Mouse (Mus musculus): ENCODE data around the gene Lin54. TPM values are rescaled to one million over a fixed set of nuclear protein-coding genes. Genes with fewer than 3 reads are reported as not detected.

The Lin54 gene
- polyA plus RNA-seq, 1 experiment = 6.4 TPM

DNA sequence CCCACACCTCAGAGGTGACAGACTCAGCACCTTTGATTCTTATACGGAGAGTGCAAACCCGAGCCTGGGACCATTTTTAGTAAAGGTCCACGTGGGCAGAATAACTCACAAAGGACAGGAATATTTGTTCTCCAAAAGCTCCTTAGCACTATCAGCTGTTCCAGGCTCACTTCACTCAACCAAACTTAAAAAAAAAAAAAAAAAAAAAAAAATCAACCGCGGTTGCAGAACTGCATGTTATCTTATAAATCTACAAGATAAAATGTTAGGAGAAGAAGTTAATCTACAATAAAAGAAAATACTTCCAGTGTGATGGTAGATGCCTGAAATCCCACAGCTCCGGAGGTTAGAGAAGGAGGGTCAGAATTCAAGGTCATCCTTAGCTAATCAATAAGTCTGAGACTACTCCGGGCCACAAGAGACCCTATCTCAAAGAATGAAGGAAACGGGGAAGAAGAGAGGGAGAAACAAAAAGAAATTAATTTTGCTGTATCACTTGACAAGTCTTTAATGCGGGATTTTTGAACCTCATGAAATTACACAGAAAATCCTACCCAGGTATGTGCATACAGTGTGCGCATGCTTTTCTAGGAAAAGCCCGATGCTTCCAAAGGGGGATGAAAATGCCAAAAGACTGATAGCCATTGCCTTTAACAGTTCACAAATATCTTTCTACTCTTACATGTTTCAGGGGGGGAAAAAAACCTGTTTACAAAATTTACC is 85.8 kb downstream of the Lin54 start:
- H3K27me3 ChIP-seq (replicated peaks; ENCODE audit: control insufficient read depth, insufficient read depth, low read length) = no peaks in the 10 kb centered on the region
- no peak for DNase-seq
- no peaks in the 10 kb centered on the region for H3K36me3 ChIP-seq (ENCODE audit: control insufficient read depth, insufficient read depth, low read length)
- WGBS = 13% methylated on average over 11 of the region's 11 CpGs
- TF ChIP-seq CTCF (conservative IDR thresholded peaks at IDR 0.05; ENCODE audit: insufficient read depth, insufficient read length, low read depth, low read length) (no peak), POLR2A (IDR thresholded peaks at IDR 0.05; ENCODE audit: low read depth, low read length) (no peak)
- peak overlapping the region; percentile 7 for H3K4me3 ChIP-seq (ENCODE audit: insufficient read depth, low read depth, low read length)
- peak overlapping the region; percentile 49 for H3K27ac ChIP-seq (ENCODE audit: insufficient read depth, low read depth, low read length)
- peaks cover 28% of the 10 kb centered on the region; the same call in 1 of the 2 replicates for H3K4me1 ChIP-seq (ENCODE audit: control insufficient read depth, insufficient read depth, low read length)

DNA sequence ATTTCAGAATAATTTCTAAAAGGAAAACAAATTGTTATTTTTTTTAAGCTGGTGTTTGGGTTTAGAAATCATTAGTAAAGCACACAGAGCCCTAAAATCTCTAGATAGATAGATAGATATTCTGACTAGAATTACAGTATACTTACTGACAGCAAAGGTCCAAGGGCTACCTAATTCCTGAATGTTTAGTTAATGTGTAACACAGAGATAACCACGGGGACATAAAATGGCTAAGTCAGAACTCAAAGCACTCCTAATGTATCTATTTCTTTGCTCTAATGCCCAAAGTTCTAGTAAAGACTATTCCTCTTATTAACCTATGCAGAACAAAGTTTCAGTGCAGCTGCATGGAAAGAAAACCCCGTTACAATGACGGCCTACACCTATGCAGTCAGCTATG is 87.6 kb downstream of the Lin54 start:
- Histone ChIP-seq H3K36me3 (ENCODE audit: control insufficient read depth, insufficient read depth, low read length) (no peaks in the 10 kb centered on the region), H3K27ac (ENCODE audit: insufficient read depth, low read depth, low read length) (peak overlapping the region; percentile 70; the same call in 1 of the 2 replicates), H3K4me1 (ENCODE audit: control insufficient read depth, insufficient read depth, low read length) (peaks cover 24% of the 10 kb centered on the region; the same call in 1 of the 2 replicates), H3K27me3 (replicated peaks; ENCODE audit: control insufficient read depth, insufficient read depth, low read length) (no peaks in the 10 kb centered on the region), H3K4me3 (ENCODE audit: insufficient read depth, low read depth, low read length) (no peak overlapping the region)
- no peak for TF ChIP-seq CTCF (conservative IDR thresholded peaks at IDR 0.05; ENCODE audit: insufficient read depth, insufficient read length, low read depth, low read length)
- DNase-seq = peak; percentile 76
- 30% methylated on average over 3 of the region's 3 CpGs for WGBS

DNA sequence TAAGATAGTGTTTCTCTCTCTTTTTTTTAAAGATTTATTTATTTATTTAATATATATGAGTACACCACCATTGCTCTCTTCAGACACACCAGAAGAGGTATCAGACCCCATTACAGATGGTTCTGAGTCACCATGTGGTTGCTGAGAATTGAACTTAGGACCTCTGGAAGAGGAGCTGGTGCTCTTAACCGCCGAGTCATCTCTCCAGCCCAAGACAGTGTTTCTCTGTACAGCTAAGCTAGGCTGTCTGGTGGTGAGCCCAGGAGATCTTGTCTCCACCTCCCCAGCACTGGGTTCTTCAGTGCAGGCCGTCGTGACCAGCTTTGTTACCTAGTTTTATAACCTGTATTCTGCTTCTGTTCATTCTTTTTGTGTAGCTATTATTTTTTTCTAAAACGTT is 90.2 kb downstream of the Lin54 start:
- H3K27me3 ChIP-seq (replicated peaks; ENCODE audit: control insufficient read depth, insufficient read depth, low read length) = no peaks in the 10 kb centered on the region
- H3K4me3 ChIP-seq (ENCODE audit: insufficient read depth, low read depth, low read length) = no peak overlapping the region
- 63% methylated on average over 5 of the region's 5 CpGs for WGBS
- peaks cover 4% of the 10 kb centered on the region for H3K36me3 ChIP-seq (ENCODE audit: control insufficient read depth, insufficient read depth, low read length)
- TF ChIP-seq POLR2A (IDR thresholded peaks at IDR 0.05; ENCODE audit: low read depth, low read length) (no peak), CTCF (conservative IDR thresholded peaks at IDR 0.05; ENCODE audit: insufficient read depth, insufficient read length, low read depth, low read length) (no peak)
- H3K27ac ChIP-seq (ENCODE audit: insufficient read depth, low read depth, low read length) = no peak overlapping the region
- no peak for DNase-seq
- H3K4me1 ChIP-seq (ENCODE audit: control insufficient read depth, insufficient read depth, low read length) = peaks cover 21% of the 10 kb centered on the region; the same call in 1 of the 2 replicates

DNA sequence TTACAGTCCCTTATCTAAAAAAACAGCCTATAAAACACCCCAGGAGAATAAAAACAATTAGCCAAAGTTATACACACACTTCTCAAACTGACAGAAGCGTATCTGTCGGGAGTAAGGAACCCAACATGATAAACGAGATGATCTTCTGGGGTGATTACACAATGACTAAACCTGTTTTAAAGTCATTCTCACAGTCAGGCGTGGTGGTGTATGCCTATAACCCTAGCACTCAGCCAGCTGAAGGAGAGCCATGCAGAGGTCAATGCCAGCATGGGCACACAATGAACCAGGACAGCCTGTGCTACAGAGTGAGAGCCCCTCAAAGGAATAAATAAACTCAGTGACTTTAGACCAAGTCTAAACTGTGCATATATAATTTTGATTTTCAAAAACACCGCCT is 92.0 kb downstream of the Lin54 start:
- Histone ChIP-seq H3K4me3 (ENCODE audit: insufficient read depth, low read depth, low read length) (no peak overlapping the region), H3K27ac (ENCODE audit: insufficient read depth, low read depth, low read length) (no peak overlapping the region), H3K27me3 (replicated peaks; ENCODE audit: control insufficient read depth, insufficient read depth, low read length) (no peaks in the 10 kb centered on the region), H3K36me3 (ENCODE audit: control insufficient read depth, insufficient read depth, low read length) (peaks cover 4% of the 10 kb centered on the region), H3K4me1 (ENCODE audit: control insufficient read depth, insufficient read depth, low read length) (peaks cover 17% of the 10 kb centered on the region; the same call in 1 of the 2 replicates)
- WGBS = 73% methylated on average over 5 of the region's 5 CpGs
- TF ChIP-seq CTCF (conservative IDR thresholded peaks at IDR 0.05; ENCODE audit: insufficient read depth, insufficient read length, low read depth, low read length) (no peak), POLR2A (IDR thresholded peaks at IDR 0.05; ENCODE audit: low read depth, low read length) (no peak)
- DNase-seq = no peak

DNA sequence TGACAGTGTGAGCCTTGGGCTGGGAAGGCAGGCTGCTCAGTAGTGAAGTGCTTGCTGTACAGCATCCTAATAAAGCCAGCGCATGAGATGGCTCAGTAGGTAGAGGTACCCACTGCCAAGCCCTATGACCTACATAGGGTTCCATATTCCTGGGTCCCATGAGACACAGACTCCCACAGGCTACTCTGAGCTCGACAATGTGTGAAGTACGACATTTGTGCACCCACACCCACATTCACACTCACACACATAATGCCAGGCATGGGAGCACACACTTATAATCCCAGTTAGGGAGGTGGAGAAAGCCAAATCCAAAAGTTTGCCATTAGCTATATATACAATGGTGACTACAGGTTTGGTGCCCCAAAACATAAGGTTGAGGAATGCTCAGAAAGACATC is 103.7 kb downstream of the Lin54 start:
- no peak overlapping the region for H3K4me3 ChIP-seq (ENCODE audit: insufficient read depth, low read depth, low read length)
- TF ChIP-seq POLR2A (IDR thresholded peaks at IDR 0.05; ENCODE audit: low read depth, low read length) (no peak), CTCF (conservative IDR thresholded peaks at IDR 0.05; ENCODE audit: insufficient read depth, insufficient read length, low read depth, low read length) (no peak)
- peaks cover 10% of the 10 kb centered on the region for H3K36me3 ChIP-seq (ENCODE audit: control insufficient read depth, insufficient read depth, low read length)
- no peak for DNase-seq
- 95% methylated on average over 3 of the region's 3 CpGs for WGBS
- no peaks in the 10 kb centered on the region for H3K27me3 ChIP-seq (replicated peaks; ENCODE audit: control insufficient read depth, insufficient read depth, low read length)
- no peaks in the 10 kb centered on the region for H3K4me1 ChIP-seq (ENCODE audit: control insufficient read depth, insufficient read depth, low read length)
- no peak overlapping the region for H3K27ac ChIP-seq (ENCODE audit: insufficient read depth, low read depth, low read length)

DNA sequence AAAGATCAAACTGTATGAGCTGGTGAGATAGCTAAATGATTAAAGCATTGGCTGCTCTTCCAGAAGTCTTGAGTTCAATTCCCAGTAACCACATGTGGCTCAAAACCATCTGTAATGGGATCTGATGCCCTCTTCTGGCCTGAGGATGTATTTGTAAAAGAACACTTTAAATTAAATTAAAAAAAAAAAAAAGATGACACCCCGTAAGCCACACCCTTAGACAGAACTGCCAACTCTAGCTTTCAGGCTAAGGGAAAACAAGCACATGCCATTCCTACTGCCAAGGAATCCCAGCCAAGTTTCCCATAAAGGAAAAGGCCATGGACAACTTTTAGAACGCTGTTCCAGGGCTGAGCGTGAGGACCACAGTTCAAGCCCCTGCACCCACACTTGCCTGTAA is 106.8 kb downstream of the Lin54 start:
- no peak for DNase-seq
- Histone ChIP-seq H3K4me1 (ENCODE audit: control insufficient read depth, insufficient read depth, low read length) (no peaks in the 10 kb centered on the region), H3K36me3 (ENCODE audit: control insufficient read depth, insufficient read depth, low read length) (peaks cover 10% of the 10 kb centered on the region), H3K27me3 (replicated peaks; ENCODE audit: control insufficient read depth, insufficient read depth, low read length) (no peaks in the 10 kb centered on the region), H3K4me3 (ENCODE audit: insufficient read depth, low read depth, low read length) (no peak overlapping the region), H3K27ac (ENCODE audit: insufficient read depth, low read depth, low read length) (no peak overlapping the region)
- TF ChIP-seq POLR2A (IDR thresholded peaks at IDR 0.05; ENCODE audit: low read depth, low read length) (no peak), CTCF (conservative IDR thresholded peaks at IDR 0.05; ENCODE audit: insufficient read depth, insufficient read length, low read depth, low read length) (no peak)
- 57% methylated on average over 3 of the region's 3 CpGs for WGBS

DNA sequence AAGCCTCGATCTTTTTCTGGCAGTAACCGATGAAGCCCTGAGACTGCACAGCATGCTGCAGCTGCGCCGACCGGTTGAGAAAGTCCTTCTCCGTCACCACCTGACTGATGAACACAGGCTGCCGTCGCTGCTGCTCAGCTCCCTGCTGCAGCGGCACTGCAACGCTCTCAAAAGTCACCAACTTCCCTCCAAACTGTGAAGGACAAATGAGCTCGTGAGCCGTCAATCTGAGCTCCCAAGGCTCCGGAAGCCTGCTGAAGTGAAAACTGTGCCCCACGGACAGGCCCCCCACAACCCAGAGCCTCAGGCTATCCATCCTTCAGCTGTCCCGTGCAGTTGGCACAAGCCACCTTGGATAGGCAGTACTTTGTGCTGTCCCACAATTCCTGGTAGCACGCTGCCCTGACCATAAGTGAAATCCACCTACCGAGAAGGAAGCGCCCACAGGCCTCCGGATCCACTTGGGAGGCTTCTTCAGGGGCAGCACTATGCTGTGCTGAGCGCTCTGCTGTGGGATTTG is 107.9 kb downstream of the Lin54 start:
- H3K4me1 ChIP-seq (ENCODE audit: control insufficient read depth, insufficient read depth, low read length) = no peaks in the 10 kb centered on the region
- H3K36me3 ChIP-seq (ENCODE audit: control insufficient read depth, insufficient read depth, low read length) = peaks cover 12% of the 10 kb centered on the region
- no peaks in the 10 kb centered on the region for H3K27me3 ChIP-seq (replicated peaks; ENCODE audit: control insufficient read depth, insufficient read depth, low read length)
- H3K4me3 ChIP-seq (ENCODE audit: insufficient read depth, low read depth, low read length) = no peak overlapping the region
- WGBS = 93% methylated on average over 20 of the region's 20 CpGs
- TF ChIP-seq CTCF (conservative IDR thresholded peaks at IDR 0.05; ENCODE audit: insufficient read depth, insufficient read length, low read depth, low read length) (no peak), POLR2A (IDR thresholded peaks at IDR 0.05; ENCODE audit: low read depth, low read length) (no peak)
- DNase-seq = no peak
- no peak overlapping the region for H3K27ac ChIP-seq (ENCODE audit: insufficient read depth, low read depth, low read length)

Other genes with a start within 250 kb of the Lin54 start
- gene Sec31a, start 84.4 kb downstream of the Lin54 start, polyA plus RNA-seq (2012; rRNA removed) = 244 and 248 TPM in 2 replicates
- gene Cops4, start 17.7 kb upstream of the Lin54 start, polyA plus RNA-seq (2012; rRNA removed) = 25.4 and 29.8 TPM in 2 replicates
- gene Plac8, start 71.6 kb upstream of the Lin54 start, polyA plus RNA-seq (2012; rRNA removed) = 44.5 and 60.0 TPM in 2 replicates
- gene Coq2, start 174.5 kb upstream of the Lin54 start, polyA plus RNA-seq (2012; rRNA removed) = 100 and 111 TPM in 2 replicates
- 0.43 and 1.1 TPM in 2 replicates for gene Hpse, start 219.1 kb upstream of the Lin54 start, polyA plus RNA-seq (2012; rRNA removed)